Mouse (Mus musculus) embryonic facial prominence, embryonic 10.5 days (tissue): ENCODE data around the gene Erc2. TPM values are rescaled to one million over a fixed set of nuclear protein-coding genes. Genes with fewer than 3 reads are reported as not detected.

ENCODE experiments used
- DNase-seq: peaks from one replicate; pipeline ENCODE4 v3.0.0-alpha.2; 2017; ENCODE audit warnings: low spot score
- H3K27ac ChIP-seq: fragments of 300-500 bp; sonication (generic); replicated peaks from 2 replicates; pipeline ENCODE4 v1.5.1; 2016; ENCODE audit warnings: mild to moderate bottlenecking
- H3K27me3 ChIP-seq: fragments of 300-500 bp; sonication (generic); replicated peaks from 2 replicates; pipeline ENCODE4 v1.6.1; 2016; ENCODE audit warnings: low read depth, mild to moderate bottlenecking; ENCODE audit not compliant: poor library complexity, severe bottlenecking
- H3K36me3 ChIP-seq: fragments of 300-500 bp; sonication (generic); replicated peaks from 2 replicates; pipeline ENCODE4 v1.6.1; 2016; ENCODE audit warnings: mild to moderate bottlenecking, moderate library complexity
- H3K4me1 ChIP-seq: fragments of 300-500 bp; sonication (generic); 2 replicates; pipeline ENCODE4 v1.6.1; 2016
- H3K4me3 ChIP-seq: fragments of 300-500 bp; sonication (generic); 2 replicates; pipeline ENCODE4 v1.5.1; 2016; ENCODE audit warnings: mild to moderate bottlenecking, moderate library complexity
- H3K9me3 ChIP-seq: fragments of 300-500 bp; sonication (generic); 2 replicates; pipeline ENCODE4 v1.6.1; 2016; ENCODE audit warnings: mild to moderate bottlenecking
- WGBS: fragments of 180-500 bp; shearing (Covaris S2); methylation state at CpG from one replicate; pipeline ENCODE4 v1.1.7; 2016; 5-methylcytosine and 5-hydroxymethylcytosine counted together
- polyA plus RNA-seq: library from polyadenylated mRNA; unstranded; fragments of >200 nt; fragmentation: Nextera tagmentation; extraction: Ambion mirVana; gene quantifications from 2 replicates; pipeline ENCODE4 v1.2.1, GENCODE M21; 2016

The Erc2 gene
- polyA plus RNA-seq, 1 experiment from 2014 or later, result 7.2 TPM

GRCm38 (mm10) chr14:28321916-28322534, 699.8 kb downstream of the Erc2 start:
- no peaks in the 10 kb centered on the region for H3K4me1 ChIP-seq
- 0 out of 2 replicates have a peak, but pooled peaks cover 9% of the 10 kb centered on the region for H3K27me3 ChIP-seq
- DNase-seq, result no peak
- H3K4me3 ChIP-seq, result no peak overlapping the region
- WGBS, result 88% methylated on average over 5 of the region's 5 CpGs
- no peak overlapping the region for H3K27ac ChIP-seq
- H3K9me3 ChIP-seq, result no peaks in the 10 kb centered on the region
- no peaks in the 10 kb centered on the region for H3K36me3 ChIP-seq

DNA sequence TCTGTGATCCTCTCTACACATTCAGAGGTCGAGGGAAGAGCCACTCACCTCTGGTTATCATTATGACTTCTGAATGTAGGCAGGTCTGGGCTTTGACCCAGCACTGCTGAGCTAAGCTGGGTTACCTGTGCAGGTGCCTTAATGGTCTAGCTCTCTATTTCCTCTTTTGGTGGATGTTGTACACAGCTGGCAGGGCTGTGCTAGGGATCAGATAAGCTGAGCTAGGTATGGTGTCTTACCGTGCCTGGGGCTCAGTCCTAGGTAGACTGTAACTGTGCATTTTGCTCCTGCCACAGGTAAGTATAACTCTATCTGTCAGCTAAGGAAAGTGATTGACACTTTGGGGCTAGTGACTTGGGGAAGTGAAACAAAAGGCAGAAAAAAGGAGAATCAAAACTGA, 701.0 kb downstream of the Erc2 start:
- no peaks in the 10 kb centered on the region for H3K36me3 ChIP-seq
- 0 out of 2 replicates have a peak, but pooled peaks cover 9% of the 10 kb centered on the region for H3K27me3 ChIP-seq
- H3K9me3 ChIP-seq, result no peaks in the 10 kb centered on the region
- 86% methylated on average over 2 of the region's 2 CpGs for WGBS
- no peak overlapping the region for H3K27ac ChIP-seq
- no peak for DNase-seq
- H3K4me1 ChIP-seq, result no peaks in the 10 kb centered on the region
- H3K4me3 ChIP-seq, result no peak overlapping the region

GRCm38 (mm10) chr14:28323727-28324126, 701.5 kb downstream of the Erc2 start:
- WGBS, result 85% methylated on average over 2 of the region's 2 CpGs
- H3K9me3 ChIP-seq, result no peaks in the 10 kb centered on the region
- H3K4me1 ChIP-seq, result no peaks in the 10 kb centered on the region
- no peaks in the 10 kb centered on the region for H3K36me3 ChIP-seq
- no peak for DNase-seq
- no peak overlapping the region for H3K27ac ChIP-seq
- 0 out of 2 replicates have a peak, but pooled peaks cover 9% of the 10 kb centered on the region for H3K27me3 ChIP-seq
- no peak overlapping the region for H3K4me3 ChIP-seq

- Histone ChIP-seq H3K27me3 (0 out of 2 replicates have a peak, but pooled peaks cover 9% of the 10 kb centered on the region), H3K9me3 (no peaks in the 10 kb centered on the region), H3K4me1 (peaks cover 12% of the 10 kb centered on the region), H3K36me3 (no peaks in the 10 kb centered on the region), H3K27ac (no peak overlapping the region), H3K4me3 (no peak overlapping the region)
- DNase-seq, result no peak
- WGBS, result 85% methylated on average over 7 of the region's 7 CpGs
Observed at GRCm38 (mm10) chr14:28326456-28326855, 704.2 kb downstream of the Erc2 start.

DNA sequence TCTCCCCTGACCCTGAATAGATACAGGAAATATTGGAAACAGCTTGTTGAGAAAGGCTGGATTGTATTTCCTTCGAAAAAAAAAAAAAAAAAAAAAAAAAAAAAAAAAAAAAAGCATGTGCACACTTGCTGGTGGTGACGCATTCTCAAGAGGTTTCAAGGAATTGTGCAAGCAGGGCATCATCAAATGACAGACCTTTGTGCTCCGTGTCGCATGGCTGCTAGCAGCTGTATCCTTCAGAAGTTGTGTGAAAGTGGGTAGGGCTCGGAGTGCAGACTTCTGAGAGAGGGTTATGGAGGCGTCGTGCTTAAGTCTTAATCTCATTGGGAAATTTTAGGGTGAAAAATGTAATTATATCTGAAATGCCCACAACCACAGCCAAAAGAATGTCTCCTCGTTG, 706.3 kb downstream of the Erc2 start:
- no peaks in the 10 kb centered on the region for H3K36me3 ChIP-seq
- H3K4me3 ChIP-seq, result no peak overlapping the region
- H3K9me3 ChIP-seq, result no peaks in the 10 kb centered on the region
- no peak for DNase-seq
- 0 out of 2 replicates have a peak, but pooled peaks cover 9% of the 10 kb centered on the region for H3K27me3 ChIP-seq
- 46% methylated on average over 8 of the region's 8 CpGs for WGBS
- H3K27ac ChIP-seq, result no peak overlapping the region
- peaks cover 31% of the 10 kb centered on the region for H3K4me1 ChIP-seq

- Histone ChIP-seq H3K27ac (no peak overlapping the region), H3K4me3 (no peak overlapping the region), H3K9me3 (no peaks in the 10 kb centered on the region), H3K27me3 (no peaks in the 10 kb centered on the region), H3K4me1 (peaks cover 40% of the 10 kb centered on the region), H3K36me3 (no peaks in the 10 kb centered on the region)
- DNase-seq, result no peak
- 87% methylated on average over 5 of the region's 5 CpGs for WGBS
Observed at GRCm38 (mm10) chr14:28331108-28331507, 708.9 kb downstream of the Erc2 start.

DNA sequence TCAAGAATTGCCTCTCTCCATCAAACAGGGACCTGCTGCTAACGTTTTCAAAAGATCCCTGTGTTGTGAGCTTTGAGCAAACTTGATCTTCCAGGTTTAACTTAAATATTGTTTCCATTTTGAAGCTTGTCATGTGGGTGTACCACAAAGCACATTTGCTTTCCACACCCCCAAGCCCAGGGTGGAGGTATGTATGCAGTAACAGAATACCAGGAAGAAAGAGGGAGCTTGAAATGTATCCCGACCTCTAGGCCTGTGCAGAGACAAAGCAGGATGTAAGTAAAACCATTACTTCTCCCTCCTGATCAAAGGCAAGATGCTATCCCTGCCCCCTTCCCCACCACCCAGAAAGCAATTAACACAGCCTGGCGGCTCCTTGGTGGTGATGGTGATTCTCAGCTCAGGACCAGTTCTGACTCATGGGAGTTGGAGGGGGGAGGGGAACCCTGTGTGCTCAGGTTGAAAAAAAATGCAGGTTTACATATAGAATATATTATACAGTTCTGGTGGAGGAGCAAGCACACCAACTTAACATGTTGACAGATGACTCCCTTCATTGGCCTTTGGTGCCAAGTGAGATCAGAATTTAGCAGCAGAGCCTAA, 710.2 kb downstream of the Erc2 start:
- Histone ChIP-seq H3K4me3 (no peak overlapping the region), H3K36me3 (no peaks in the 10 kb centered on the region), H3K9me3 (no peaks in the 10 kb centered on the region), H3K27ac (peak overlapping the region; percentile 65; the same call in 1 of the 2 replicates), H3K4me1 (peaks cover 40% of the 10 kb centered on the region), H3K27me3 (no peaks in the 10 kb centered on the region)
- DNase-seq, result peak; percentile 47
- 25% methylated on average over 3 of the region's 3 CpGs for WGBS

DNA sequence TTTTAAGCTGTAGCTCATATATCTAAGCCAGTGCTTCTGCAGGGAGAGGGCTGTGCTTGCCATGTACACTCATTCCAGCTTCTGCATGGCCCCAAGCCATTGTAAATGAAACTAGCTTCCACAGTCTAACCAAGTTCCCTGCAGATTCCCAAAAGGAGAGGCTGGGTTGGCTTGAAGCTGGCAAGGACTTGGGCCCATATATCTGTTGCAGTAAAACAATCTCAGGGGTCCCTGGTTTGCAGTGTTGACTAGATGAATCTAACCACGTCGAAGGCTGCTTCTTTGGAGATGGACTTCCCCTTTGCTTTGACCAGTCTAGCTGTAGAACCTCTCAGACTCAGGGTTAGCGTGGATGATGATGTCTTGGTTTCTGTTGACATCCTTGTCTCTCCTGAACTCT, 716.9 kb downstream of the Erc2 start:
- Histone ChIP-seq H3K9me3 (no peaks in the 10 kb centered on the region), H3K36me3 (no peaks in the 10 kb centered on the region), H3K4me3 (no peak overlapping the region), H3K27me3 (no peaks in the 10 kb centered on the region), H3K4me1 (peaks cover 7% of the 10 kb centered on the region), H3K27ac (no peak overlapping the region)
- no peak for DNase-seq
- 84% methylated on average over 3 of the region's 3 CpGs for WGBS

DNA sequence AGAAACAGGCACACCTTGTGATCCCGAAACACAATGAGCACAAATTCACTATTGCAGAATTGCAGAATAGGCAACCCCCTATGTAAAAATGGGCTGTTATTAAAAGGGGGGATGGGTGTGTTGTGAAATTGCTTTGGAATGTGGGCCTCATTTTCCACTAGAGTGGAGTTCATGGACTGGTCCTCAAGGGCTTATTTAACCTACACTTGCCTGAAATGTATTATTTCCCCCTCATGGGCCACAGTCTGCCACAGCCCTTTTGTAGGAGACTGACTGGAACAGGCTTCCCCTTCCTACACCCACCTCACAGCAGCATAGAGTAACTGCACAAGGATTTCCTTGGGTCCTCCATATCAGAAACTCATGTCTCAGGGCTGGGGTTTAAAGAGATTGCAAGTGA, 726.9 kb downstream of the Erc2 start:
- H3K27me3 ChIP-seq, result 0 out of 2 replicates have a peak, but pooled peaks cover 3% of the 10 kb centered on the region
- H3K27ac ChIP-seq, result no peak overlapping the region
- DNase-seq, result no peak

GRCm38 (mm10) chr14:28356031-28356430, 733.8 kb downstream of the Erc2 start:
- Histone ChIP-seq H3K27ac (no peak overlapping the region), H3K36me3 (no peaks in the 10 kb centered on the region), H3K27me3 (no peaks in the 10 kb centered on the region), H3K4me1 (0 out of 2 replicates have a peak, but pooled peaks cover 3% of the 10 kb centered on the region), H3K9me3 (no peaks in the 10 kb centered on the region), H3K4me3 (no peak overlapping the region)
- no peak for DNase-seq

More for the DNA sequence above, 726.9 kb downstream of the Erc2 start:
- Histone ChIP-seq H3K36me3 (no peaks in the 10 kb centered on the region), H3K9me3 (no peaks in the 10 kb centered on the region), H3K4me3 (no peak overlapping the region), H3K4me1 (peaks cover 11% of the 10 kb centered on the region)
- WGBS, result 69% methylated on average over 1 of the region's 1 CpGs

DNA sequence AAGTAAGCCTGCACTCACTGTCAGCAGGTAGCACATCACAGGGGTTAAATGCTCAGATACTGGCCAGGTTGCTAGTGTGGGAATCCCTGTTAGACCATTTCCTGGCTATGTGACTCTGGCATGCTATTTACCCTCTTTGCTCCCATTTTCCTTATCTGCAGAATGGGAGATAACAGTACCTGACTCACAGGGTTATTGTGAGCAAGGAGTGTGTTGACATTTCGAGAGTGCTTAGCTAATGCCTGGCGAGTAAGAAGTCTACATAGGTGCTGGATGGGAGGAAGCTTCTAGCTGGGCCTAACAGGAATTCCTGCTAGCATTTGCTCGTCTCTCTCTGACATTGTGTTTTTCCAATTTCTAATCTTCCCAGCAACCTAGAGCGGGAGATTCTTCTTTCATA, 737.3 kb downstream of the Erc2 start:
- Histone ChIP-seq H3K4me1 (peaks cover 12% of the 10 kb centered on the region), H3K9me3 (no peaks in the 10 kb centered on the region), H3K27me3 (no peaks in the 10 kb centered on the region), H3K4me3 (no peak overlapping the region), H3K36me3 (no peaks in the 10 kb centered on the region), H3K27ac (no peak overlapping the region)
- no peak for DNase-seq
- 76% methylated on average over 4 of the region's 4 CpGs for WGBS

GRCm38 (mm10) chr14:28359983-28360382, 737.8 kb downstream of the Erc2 start:
- 89% methylated on average over 4 of the region's 4 CpGs for whole genome bisulfite sequencing
- H3K9me3 ChIP-seq, result no peaks in the 10 kb centered on the region
- H3K27ac ChIP-seq, result no peak overlapping the region
- no peak overlapping the region for H3K4me3 ChIP-seq
- no peak for DNase-seq
- no peaks in the 10 kb centered on the region for H3K36me3 ChIP-seq
- no peaks in the 10 kb centered on the region for H3K27me3 ChIP-seq
- peaks cover 12% of the 10 kb centered on the region for H3K4me1 ChIP-seq

GRCm38 (mm10) chr14:28362336-28362735, 740.1 kb downstream of the Erc2 start:
- DNase-seq, result no peak
- WGBS, result 37% methylated on average over 4 of the region's 4 CpGs

More at GRCm38 (mm10) chr14:28362336-28362735, 740.1 kb downstream of the Erc2 start:
- Histone ChIP-seq H3K4me3 (no peak overlapping the region), H3K27me3 (no peaks in the 10 kb centered on the region), H3K9me3 (no peaks in the 10 kb centered on the region), H3K36me3 (no peaks in the 10 kb centered on the region), H3K27ac (no peak overlapping the region), H3K4me1 (peaks cover 9% of the 10 kb centered on the region)
